Mouse (Mus musculus): ENCODE results near the gene Skil. TPM values are rescaled to one million over a fixed set of nuclear protein-coding genes. Genes with fewer than 3 reads are reported as not detected.

Skil gene
- polyA plus RNA-seq, 1 experiment from 2014 or later: 4.2 TPM

- WGBS (ENCODE audit: insufficient replicate concordance): 61% methylated on average over 3 of the region's 3 CpGs
- ATAC-seq (ENCODE audit: low read depth): no peak
- H3K27ac ChIP-seq (ENCODE audit: low read length): no peak overlapping the region
- H3K4me2 ChIP-seq (ENCODE audit: low read depth, low read length): no peak overlapping the region
- H3K4me3 ChIP-seq (ENCODE audit: low read depth, low read length): no peak overlapping the region
- H3K9ac ChIP-seq (ENCODE audit: low read depth, low read length): no peak overlapping the region
- H3K36me3 ChIP-seq (ENCODE audit: control insufficient read depth, insufficient read depth): no peaks in the 10 kb centered on the region
- H3K27me3 ChIP-seq (ENCODE audit: control insufficient read depth, insufficient read depth, low read depth, low read length): no peaks in the 10 kb centered on the region
- H3K4me1 ChIP-seq (ENCODE audit: control insufficient read depth, low read depth, low read length): no peaks in the 10 kb centered on the region
- no peaks in the 10 kb centered on the region for H3K9me3 ChIP-seq (replicated peaks; ENCODE audit: control insufficient read depth, low read length)
These were observed 70.9 kb downstream of the Skil start for GRCm38 (mm10) chr3:31165803-31166202.

GRCm38 (mm10) chr3:31166365-31166871, 71.6 kb downstream of the Skil start:
- no peak for ATAC-seq (ENCODE audit: low read depth)

More at GRCm38 (mm10) chr3:31166365-31166871, 71.6 kb downstream of the Skil start:
- H3K9ac ChIP-seq (ENCODE audit: low read depth, low read length): no peak overlapping the region
- H3K9me3 ChIP-seq (replicated peaks; ENCODE audit: control insufficient read depth, low read length): no peaks in the 10 kb centered on the region
- WGBS (ENCODE audit: insufficient replicate concordance): 62% methylated on average over 12 of the region's 12 CpGs
- H3K4me1 ChIP-seq (ENCODE audit: control insufficient read depth, low read depth, low read length): no peaks in the 10 kb centered on the region
- no peak overlapping the region for H3K4me2 ChIP-seq (ENCODE audit: low read depth, low read length)
- H3K4me3 ChIP-seq (ENCODE audit: low read depth, low read length): no peak overlapping the region
- H3K27ac ChIP-seq (ENCODE audit: low read length): no peak overlapping the region
- H3K36me3 ChIP-seq (ENCODE audit: control insufficient read depth, insufficient read depth): no peaks in the 10 kb centered on the region
- H3K27me3 ChIP-seq (ENCODE audit: control insufficient read depth, insufficient read depth, low read depth, low read length): no peaks in the 10 kb centered on the region

Other genes starting within 250 kb of the Skil start
- gene Gpr160, start 239.1 kb upstream of the Skil start, polyA plus RNA-seq (2015; fragmentation: Nextera tagmentation; extraction: Ambion mirVana): 4.5 and 5.8 TPM in 2 replicates
- 1.6 and 1.8 TPM in 2 replicates for gene Phc3, start 125.6 kb upstream of the Skil start, polyA plus RNA-seq (2015; fragmentation: Nextera tagmentation; extraction: Ambion mirVana)
- gene Prkci, start 99.3 kb upstream of the Skil start, polyA plus RNA-seq (2015; fragmentation: Nextera tagmentation; extraction: Ambion mirVana): 5.4 TPM in 2 replicates
- gene Cldn11, start 54.9 kb downstream of the Skil start, polyA plus RNA-seq (2015; fragmentation: Nextera tagmentation; extraction: Ambion mirVana): 0.13 and 0.21 TPM in 2 replicates
- 0.01 and 0.02 TPM in 2 replicates for gene Slc7a14, start 215.3 kb downstream of the Skil start, polyA plus RNA-seq (2015; fragmentation: Nextera tagmentation; extraction: Ambion mirVana)